Mouse (Mus musculus) 416B (cell line): ENCODE measurements around the gene Racgap1.

Source experiments
- DNase-seq: peaks from one replicate; pipeline ENCODE4 v3.0.0; 2011; ENCODE audit warnings: low read depth

Gene Racgap1

DNA sequence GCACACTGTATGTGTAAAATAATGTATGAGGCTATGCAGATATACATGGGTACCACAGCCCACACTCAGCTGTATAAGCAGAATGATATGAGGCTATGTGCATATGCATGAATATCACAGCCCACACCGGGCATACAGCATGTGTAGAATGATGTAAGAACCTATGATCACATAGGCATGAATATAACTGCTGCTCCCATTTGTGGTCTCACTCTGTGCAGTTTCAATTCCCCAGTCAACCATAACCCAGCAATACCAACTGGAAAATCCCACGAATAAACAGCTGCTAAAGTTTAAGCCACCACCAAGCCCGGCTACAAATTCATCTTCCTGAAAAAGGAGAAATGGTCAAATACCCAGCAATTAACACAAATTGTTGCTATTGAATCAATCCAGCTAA, 32.9 kb downstream of the Racgap1 start:
- no peak for DNase-seq

DNA sequence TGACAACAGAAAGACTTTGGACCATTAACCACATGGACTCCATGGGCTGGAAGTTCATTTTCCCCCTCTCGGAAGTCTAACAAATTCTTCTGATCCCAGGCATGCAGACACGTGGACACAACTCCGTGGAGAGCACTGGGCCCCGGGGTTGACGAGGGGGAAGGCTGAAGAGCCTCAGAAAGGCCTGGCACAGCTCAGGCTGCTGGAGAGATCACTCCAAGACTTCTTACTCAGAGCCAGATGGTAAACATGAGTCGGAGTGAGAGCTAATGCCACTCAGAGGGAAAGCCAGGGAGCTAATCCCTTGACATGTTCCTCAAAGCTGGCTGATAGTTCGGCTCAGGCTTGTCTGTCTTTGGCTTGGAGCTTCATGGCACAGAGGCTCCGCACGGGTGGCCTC, 36.2 kb downstream of the Racgap1 start:
- no peak for DNase-seq

DNA sequence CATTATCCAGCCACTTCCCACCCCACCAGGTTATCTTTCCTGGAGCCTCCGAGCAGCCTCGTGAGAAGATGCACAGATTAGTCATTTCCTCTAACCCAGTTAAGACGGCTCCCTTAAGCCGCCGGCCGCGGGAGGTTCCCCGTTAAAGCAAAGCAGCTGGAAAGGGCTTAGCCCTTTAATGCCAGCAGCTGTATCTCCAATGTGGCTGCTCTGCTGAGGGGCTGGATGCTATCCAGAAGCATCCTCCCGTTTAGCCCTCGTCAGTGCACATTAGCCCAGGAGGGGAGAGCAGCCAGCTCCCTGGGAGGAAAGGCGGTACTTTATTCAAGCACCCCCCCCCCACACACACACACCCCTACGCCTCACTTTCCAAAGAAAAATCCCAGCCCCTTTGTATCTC, 36.7 kb downstream of the Racgap1 start:
- DNase-seq = peak; percentile 33

DNA sequence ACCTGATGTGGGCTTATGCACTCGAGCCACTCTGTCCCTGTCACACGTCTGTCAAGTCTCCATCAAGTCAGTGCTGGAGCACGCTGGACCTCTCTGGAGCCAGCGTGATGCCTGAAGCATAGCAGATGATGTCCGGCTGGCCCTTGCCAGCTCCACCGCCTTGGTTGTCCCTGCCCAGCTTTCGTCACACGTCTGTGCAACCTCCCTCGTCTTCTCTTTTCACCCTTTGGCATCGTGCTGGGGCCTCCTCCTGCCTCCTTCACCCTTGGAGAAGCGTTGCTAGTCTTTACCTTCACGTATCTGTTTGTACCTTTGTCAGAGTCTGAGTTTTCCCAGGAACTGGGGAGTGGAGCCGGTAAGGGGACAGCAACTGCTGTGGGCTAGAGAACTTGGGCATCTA, 37.2 kb downstream of the Racgap1 start:
- no peak for DNase-seq

DNA sequence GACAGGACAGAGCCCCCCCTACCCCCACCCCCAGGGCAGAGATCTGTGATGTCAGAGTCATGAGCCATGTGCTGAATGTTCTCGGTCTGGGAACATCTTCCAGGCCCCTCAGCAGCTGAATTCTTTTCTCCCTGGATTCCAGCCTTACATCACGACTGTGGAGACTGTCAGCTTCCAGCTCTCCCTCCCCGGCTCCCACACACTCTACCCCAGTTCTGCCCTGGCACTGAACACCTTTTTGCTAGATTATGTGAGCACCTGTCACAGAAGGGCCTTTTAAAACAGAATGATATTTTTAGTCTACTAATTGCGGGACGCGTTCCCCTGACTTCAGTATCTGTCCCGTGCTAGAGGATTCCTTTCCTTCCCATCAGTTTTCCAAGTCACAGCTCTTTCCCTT, 39.9 kb downstream of the Racgap1 start:
- no peak for DNase-seq

DNA sequence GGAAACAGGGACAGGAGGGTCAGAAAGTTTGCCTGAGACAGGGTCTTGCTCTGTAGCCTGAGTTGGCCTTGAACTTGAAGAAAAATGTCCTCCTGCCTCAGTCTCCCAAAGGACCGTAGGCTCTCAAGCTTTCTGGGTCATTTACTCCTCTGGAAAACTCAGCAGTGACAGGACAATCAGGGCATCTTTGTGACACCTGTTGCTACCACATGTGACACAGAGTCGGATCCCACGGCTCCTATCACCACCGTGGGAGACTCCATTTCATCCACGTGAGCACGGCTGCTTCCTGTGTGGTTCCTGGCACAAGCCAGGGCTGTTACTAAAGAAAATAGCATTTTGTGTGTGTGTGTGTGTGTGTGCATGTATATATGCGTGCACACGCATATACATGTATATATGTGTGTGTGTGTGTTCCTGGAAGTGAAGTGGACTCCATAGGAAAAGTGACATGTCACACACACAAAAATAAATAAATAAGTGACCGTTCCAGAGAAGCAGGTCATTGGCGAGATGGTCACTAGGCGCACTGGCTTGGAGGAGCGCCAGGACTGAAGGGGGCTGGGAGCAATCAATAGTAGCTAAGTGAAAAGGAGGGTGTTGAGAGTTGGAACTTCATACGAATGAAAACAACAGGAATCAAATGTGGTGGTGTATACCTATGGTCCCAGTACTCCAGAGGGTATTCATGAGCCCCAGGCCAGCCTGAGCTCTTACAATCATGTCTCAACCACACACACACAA, 42.9 kb downstream of the Racgap1 start:
- DNase-seq = no peak

DNA sequence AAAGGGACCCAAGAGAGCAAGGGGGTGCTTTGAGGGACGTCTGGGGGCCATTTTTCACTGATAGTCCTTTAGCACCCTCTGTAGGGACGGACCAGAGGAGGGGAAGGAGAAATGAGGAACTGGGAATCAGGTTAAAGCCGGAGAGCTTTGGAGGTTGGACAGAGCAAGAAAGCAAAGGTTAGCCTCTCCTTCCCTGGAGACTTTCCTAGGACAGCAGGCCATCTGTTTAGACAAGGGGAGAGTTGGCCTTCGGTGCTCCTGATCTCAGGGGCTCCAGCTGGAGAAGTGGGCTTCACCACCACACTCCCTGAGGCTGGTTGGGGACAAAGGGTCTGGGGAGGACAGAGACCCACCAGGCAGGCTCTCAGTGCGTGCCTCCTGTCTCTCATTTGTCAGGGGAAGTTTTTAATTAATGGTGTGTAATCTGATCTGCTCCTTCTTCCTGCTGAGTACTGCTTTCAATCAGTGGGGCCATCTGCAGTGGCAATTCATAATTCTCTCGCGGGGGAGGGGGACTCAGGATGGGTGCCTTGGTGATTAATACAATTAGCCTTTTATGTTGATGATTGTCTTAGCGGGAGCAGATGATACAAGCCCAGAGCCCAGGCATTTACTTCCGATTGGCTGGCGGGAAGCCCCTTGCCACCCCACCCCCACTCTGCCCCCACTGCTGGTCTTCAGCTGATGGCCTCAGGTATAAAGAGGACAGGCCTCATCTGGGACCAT, 43.9 kb downstream of the Racgap1 start:
- DNase-seq = no peak

DNA sequence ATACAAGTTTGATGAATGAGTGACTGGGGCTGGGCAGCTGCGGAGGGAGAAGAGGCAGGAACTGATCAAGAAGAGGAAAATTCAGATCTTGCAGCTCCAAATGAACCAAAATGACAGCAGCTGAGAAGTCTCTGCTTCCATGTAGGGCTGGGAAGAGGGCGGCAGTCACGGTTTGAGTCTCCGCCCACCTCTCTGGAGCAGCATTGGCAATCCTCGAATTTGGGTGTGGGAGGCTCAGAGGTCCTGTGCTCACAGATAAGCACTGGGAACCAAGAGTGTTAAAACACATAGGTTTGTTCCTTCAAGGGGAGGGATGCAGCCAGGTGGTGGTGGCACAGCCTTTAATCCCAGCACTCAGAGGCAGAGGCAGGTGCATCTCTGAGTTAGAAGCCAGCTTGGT, 44.9 kb downstream of the Racgap1 start:
- DNase-seq = no peak

DNA sequence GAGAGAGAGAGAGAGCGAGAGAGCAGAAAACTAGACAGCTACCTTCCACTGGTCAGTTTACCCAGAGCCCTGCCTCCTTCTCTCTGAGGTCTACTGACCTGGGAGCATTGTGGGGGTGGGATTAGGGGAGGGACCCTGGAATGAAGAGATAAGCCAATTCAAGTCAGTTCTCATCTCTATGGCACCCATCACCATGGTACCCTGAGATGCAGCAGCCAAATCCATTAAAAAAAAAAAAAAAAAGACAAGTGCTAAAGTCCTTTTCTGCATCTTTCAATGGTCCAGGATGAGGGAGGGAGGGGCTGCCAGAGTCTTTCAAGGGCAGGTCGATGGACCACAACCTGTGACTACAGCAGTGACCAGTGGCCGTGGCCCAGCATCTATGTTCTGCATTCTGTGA, 45.9 kb downstream of the Racgap1 start:
- DNase-seq = no peak

DNA sequence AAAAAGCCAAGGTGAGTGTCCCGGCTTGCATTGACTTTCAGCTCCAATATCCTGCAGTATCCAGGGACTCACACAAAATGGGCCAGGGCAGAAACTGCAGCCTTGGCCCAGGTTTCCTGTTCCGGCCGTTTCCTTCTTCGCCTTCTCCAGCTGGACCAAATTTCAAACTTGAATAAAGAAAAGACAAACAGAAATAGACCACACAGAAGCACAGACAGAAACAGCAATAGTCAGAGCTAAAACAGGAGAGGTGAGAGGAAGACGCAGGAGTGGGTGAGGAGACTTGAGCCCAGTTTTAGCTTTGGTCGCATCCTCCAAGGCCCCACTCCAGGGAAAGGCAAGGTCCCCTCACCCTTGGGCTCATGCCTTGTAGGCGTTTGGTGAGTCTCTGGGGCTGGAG, 48.2 kb downstream of the Racgap1 start:
- no peak for DNase-seq

DNA sequence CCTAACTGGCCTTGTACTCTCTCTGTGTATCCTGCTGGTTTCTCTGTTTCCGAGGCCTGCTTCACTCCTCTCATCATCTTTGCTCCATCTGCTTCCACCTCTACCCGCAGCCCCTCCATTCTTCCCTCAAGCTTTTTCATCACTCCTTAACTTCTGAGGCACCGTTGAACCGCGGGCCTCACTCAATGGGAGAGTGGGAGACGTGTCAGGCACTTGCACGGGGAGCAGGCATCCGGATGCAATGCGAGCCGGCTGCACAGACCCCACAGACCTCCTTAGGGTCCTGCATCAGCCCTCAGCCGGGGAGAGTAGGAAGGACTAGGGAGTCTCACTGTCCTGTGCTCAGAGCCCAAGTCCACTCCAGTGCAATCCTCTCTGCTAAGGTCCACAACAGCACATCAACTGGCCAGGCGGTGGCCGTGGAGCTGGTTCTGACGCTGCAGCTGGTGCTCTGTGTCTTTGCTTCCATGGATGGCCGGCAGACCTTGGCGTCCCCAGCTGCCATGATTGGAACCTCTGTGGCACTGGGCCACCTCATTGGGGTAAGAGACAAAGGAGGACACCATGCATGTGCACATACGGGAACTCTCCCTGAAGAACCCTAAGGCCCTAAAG, 49.1 kb downstream of the Racgap1 start:
- no peak for DNase-seq

DNA sequence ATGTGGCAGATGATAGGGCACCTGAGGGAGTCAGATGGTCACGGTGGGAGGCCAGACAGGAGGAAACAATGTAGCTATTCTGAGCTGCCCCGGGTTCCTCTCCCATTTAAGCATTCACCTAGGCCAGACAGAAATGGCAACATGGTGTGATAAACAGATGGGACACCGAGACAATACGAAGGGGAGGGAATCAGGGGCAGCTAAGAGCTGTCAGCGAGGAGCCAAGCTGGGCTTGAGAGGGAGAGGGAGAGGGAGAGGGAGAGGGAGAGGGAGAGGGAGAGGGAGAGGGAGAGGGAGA, 49.7 kb downstream of the Racgap1 start:
- DNase-seq = no peak

DNA sequence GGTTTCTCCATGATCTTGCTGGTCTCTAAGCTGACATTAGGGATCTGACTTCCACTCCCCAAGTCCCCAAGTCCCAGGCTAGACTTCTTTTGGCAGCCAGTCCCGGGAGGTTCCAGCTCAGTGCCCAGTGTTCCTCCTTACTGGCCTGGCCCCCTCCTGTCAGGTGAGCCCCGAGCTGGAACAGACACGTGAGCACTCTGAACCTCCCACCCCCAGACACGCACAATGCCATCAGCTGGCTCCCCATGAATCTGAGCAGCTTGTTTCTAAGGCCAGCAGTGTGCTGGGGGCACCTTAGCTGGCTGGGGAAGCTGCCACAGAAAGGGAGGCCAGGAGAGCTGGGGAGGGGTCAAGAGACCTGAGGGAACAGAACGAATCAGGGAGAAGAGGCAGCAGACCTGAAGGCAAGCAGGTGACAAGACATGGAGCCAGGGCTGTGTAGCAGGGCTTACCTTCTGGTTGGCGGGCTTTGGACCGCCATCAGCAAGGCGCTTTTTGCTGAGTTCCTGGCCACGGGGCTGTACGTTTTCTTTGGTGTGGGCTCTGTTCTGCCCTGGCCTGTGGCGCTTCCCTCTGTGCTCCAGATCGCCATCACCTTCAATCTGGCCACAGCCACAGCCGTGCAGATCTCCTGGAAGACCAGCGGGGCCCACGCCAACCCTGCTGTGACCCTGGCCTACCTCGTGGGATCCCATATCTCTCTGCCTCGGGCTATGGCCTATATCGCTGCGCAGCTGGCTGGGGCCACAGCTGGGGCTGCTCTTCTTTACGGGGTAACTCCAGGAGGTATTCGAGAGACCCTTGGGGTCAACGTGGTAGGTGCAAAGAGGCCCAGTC, 50.3 kb downstream of the Racgap1 start, which contains the start of gene Aqp6:
Gene Aqp6 (plus strand): TSS at position 415 of the 837 bp plus-strand sequence.
- DNase-seq = no peak

DNA sequence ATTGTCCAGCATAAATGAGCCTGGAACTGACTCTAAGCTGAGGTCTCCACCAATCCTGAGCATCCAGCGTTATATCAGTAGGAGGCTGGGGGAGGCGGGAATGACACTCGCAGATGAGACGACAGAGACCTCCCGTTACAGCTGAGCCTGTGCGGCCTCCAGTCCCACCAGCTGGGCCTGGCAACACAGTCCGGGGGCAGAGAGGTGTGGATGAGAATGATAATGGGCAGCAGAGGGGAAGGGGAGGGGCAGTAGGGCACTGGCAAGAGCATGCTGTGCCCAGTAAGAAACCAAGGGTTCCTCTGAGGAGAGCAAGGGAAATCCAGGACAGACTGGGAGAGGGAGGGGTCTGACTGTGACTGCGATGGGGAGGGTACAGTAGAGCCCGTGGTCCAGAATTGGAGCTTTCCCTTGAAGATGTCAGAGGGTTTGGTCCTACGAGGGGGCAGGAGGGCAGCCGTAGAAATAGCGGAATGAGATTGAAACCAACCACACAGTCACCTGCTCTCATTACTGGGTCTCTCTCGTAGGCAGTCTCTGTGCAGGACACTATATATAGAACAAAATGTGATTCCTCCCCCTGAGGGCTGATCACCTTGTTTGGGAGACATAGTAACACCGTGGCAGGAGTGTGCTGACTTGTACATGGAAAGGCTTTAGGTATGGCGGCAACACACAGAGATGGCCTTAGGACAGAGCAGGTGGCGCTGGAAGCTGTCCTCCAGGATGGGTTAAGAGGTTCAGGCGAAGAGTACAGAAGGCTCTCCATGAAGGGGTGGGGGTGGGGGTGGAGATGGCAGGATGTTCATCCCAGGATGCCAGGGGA, 52.0 kb downstream of the Racgap1 start:
- no peak for DNase-seq

DNA sequence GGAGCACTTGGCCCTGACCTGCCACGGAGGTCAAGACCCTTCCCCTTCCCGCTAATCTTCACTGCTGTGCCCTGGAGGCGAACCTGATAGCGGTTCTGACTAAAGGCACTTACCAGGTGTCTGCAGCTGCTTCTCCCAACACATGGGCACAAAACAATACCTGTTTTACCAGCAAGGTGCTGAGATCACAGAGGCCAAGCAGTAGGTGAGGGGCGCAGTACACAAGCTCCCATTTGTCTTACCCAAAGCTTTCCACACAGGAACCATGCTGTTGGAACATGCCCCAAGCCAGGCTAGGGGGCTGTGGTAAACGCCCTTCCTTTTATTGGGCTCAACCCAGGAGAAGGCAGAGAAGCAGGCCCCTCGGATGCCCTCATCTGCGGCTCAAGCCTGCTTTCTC, 53.9 kb downstream of the Racgap1 start:
- DNase-seq = no peak

DNA sequence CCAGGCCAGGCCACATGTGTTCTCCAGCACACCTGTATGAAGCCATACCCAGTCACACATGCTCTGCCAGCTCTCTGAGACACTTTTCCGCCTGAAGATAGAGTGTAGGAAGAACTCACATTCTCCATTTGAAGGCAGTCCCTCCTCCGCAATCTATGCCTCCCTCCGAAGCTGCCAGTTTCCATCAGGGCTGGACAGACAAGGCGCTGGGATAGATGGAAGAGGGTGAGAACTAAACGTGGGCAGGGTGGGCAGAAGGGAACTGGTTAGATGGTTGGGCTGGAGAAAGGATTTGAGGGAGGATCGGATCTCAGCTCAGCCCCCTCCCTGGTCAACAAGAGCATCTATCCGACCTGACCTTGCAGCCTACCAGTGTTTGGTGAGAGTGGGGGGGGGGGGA, 54.6 kb downstream of the Racgap1 start:
- DNase-seq = no peak

DNA sequence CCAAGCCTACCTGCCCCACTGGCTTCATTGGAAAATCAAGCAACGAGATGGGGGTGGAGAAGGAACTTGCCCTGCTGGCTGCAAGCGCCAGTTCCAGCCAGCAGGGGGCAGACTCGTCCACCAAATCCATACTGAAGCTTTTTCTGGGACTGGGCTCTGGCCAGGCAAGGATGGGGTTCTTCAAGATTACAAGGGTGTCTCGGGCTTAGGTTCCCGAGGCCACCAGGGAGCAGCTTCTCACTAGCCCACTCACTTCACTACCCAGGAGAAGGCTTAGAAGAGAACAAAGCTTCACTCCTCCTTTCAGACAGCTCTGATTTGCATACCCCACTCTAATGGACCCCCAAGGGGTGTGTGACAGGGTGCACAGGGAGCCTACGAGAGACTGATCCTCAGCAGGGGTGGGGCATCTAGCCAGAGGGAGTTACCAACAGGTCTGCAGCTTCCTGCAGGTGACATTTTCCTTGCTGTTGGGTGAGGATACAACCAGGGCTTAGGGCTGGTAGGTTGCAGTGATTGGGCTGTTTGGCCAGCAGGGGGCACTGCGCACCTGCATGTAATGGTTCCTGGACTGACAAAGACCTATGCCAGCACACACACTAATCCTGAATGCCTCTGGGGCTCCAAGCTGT, 55.3 kb downstream of the Racgap1 start:
- peak; percentile 90 for DNase-seq

DNA sequence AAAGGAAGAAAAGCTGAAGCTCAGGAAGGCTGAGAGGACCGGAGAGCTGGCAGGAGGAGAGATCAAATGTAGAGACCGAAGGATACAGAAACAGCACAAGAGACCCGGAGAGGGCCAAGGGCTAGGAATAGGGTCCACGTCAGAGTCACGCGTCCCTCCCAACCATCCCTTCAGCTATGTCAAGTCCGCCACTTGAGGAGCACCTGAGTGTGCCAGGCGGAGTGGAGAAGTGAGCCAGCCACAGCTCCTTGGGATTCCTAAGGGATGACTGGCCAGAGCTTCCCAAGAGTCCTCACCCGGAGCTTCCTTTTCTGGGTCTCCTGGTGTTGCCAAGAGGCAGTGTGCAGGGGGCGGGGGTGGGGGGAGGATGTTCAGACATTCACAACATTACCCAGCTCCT, 56.5 kb downstream of the Racgap1 start:
- DNase-seq = no peak

DNA sequence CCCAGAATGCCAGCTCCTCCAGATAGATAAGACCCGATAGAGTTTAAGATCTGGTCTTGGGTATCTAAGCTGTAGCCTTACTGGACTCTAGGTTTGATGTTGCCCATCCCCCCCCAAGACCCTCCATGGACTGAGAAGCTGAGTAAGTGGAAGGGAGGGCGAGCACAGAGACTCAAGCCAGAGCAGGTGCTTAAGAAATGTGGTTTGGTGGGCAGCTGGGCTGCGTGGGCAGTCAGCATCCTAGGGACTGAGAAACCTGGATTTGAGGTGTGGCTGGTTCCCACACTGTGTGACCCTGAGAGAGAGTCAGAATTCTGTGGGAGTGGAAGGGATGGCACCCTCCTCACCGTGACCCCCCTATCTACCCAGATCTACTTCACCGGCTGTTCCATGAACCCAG, 58.6 kb downstream of the Racgap1 start:
- DNase-seq = no peak

DNA sequence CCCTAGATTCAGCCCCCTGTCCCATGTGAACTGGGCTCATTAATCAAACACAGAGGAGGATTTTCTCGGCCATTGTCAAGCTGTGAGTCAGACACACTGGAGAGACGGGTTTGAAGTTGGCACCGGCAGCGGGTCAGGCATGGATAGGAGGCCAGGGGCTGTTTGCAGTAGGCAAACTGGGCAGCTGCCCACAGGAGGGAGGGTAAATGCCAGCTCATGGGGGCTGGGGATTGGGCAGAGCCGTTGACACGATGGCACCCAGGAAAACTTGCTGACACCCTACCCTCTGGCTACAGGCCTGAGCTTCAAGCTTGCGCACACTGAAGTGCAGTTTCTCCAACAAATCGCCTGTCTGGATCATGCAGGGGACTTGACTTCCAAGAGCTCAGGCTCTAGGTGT, 59.3 kb downstream of the Racgap1 start:
- DNase-seq = no peak

DNA sequence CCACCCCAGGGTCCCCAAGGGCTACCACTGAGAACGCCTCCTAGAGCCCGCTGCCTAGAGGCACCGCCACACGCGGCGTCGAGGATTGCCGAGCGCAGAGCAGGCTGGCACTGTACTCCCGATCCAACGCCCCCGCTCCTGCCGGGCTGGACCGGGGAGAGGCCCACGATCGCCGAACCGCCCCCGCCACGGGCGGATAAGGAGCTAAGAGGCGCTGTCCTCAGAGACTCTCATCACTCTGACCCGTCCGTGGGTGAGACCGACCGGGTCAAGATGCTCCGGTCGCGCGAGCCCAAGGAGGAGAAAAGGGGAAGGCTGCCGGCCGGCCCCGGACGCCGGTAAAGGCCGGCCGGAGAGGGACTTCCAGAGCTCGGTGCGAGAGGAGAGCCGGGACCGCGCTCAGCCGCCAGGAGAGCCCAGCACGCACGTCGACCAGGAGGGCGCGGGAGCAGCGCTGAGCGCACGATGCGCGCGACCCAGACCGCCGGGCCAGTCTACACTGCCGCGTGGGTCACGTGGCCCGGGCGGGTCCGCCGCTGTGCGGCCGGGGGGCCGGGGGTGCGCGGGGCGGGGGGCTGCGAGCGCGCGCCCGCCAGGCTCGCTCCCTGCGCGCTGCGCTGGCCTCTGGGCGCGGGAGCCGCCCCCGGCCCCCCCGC, 60.9 kb downstream of the Racgap1 start, which contains the start of gene Aqp5:
Gene Aqp5 (plus strand): TSS at position 354 of the 656 bp plus-strand sequence.
- no peak for DNase-seq
